Mouse (Mus musculus) thymus, adult 2 months (tissue): ENCODE measurements around the gene Hlx.

Experiments used
- CTCF ChIP-seq: fragments of 200-500 bp; IDR thresholded peaks from 2 replicates; pipeline ENCODE4 v1.5.1; 2012; ENCODE audit warnings: mild to moderate bottlenecking, control low read depth, low read length, moderate library complexity, borderline replicate concordance; ENCODE audit not compliant: control insufficient read depth, poor library complexity, insufficient read depth; ENCODE audit errors: extremely low read depth
- POLR2A ChIP-seq: fragments of 200-500 bp; IDR thresholded peaks from 2 replicates; pipeline ENCODE4 v1.6.1; 2012; ENCODE audit warnings: mild to moderate bottlenecking, low read length, control low read depth, moderate library complexity; ENCODE audit not compliant: control insufficient read depth, poor library complexity, insufficient read depth; ENCODE audit errors: extremely low read depth

DNA sequence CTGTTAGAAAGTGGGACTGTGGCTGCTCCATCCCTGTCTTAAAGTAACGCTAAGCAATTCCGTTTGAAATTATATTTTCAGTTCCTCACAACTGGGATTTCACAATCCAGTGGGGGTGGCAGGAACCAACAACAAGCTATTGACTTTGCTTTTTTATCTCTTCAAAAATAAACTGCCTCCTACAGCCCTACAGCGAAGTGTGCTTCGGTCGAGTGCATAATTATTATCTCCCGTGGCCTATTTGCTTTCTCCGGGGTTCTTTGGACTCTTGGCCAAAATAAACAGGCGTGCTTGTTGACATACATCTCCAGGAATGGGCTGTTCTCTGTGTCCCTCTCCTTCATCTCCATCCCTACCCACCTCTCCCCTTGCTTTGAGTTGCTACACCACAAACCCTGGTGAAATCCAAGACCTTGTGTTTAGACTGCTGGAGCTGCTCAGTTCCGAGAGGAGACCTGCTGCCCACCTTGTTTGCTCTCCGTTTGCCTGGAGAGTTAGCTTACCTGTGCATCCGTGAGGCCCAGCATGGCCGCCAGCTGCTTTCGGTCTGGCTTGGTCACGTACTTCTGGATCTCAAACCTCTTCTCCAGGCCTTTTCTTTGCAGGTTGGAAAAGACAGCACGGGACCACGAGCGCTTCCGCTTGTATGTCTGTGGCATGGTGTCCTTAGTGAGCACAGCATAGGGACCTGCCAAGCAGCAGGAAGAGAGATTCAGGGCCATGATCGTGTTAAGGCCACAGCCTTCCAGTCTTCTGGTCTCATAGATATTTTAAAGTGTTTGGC, 2.9 kb downstream of the Hlx start:
- no peak for TF ChIP-seq CTCF
- no peak for TF ChIP-seq POLR2A
